Mouse (Mus musculus): ENCODE measurements around the gene 4930470P17Rik.

DNA sequence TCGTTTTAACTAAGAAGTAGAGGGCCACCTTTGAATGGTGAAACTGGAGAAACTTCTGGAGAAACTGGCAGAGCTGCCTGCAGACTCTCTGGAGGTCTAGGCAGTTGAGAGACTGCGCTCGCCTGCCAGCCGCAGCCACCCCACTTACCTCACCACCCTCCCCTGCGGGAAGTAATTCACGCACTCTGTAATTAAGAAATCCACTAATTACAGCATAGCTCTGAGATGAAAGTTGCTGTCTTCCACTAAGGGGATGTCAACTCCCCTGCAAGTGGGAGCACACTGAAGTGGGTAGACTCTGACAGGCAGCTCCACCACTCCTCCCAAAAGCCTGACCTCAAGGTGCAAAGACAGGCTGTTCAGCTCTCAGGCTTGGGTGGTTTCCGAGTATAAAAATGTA, 49.7 kb downstream of the 4930470P17Rik start:
- no peak for TF ChIP-seq MAX (IDR thresholded peaks at IDR 0.05; ENCODE audit: low read length)
- no peak for TF ChIP-seq MAZ (IDR thresholded peaks at IDR 0.05; ENCODE audit: low read depth, low read length)
- TF ChIP-seq JUND (IDR thresholded peaks at IDR 0.05; ENCODE audit: low read depth, low read length), result no peak
- no peak for TF ChIP-seq POLR2A (IDR thresholded peaks at IDR 0.05; ENCODE audit: control insufficient read depth in 1 of 2, insufficient read depth in 1 of 2, low read depth in 1 of 2, low read length in 2 of 2, poor library complexity in 1 of 2)
- TF ChIP-seq CTCF (IDR thresholded peaks at IDR 0.05 in 2 of 3, conservative IDR thresholded peaks at IDR 0.05 in 1 of 3; ENCODE audit: control insufficient read depth in 1 of 3, insufficient read depth in 1 of 3, low read depth in 2 of 3, low read length in 3 of 3, poor library complexity in 1 of 3, severe bottlenecking in 1 of 3), result no peak
- TF ChIP-seq SIN3A (IDR thresholded peaks at IDR 0.05; ENCODE audit: low read length), result no peak
- TF ChIP-seq RAD21 (IDR thresholded peaks at IDR 0.05; ENCODE audit: low read depth, low read length), result no peak
- TF ChIP-seq E2F4 (IDR thresholded peaks at IDR 0.05; ENCODE audit: borderline replicate concordance, low read depth, low read length), result no peak
